Mouse (Mus musculus) forelimb bud, embryonic 11.5 days (tissue): ENCODE results near the gene Abcc1.
A peak's percentile ranks its signal among the peaks of the same experiment; 100 is the strongest.

Experiments
- DNase-seq: peaks from one replicate; pipeline ENCODE4 v3.0.0-alpha.2; 2012; ENCODE audit warnings: low read depth, low spot score

The Abcc1 gene

GRCm38 (mm10) chr16:14501649-14502360 is 140.4 kb downstream of the Abcc1 start:
- no peak for DNase-seq

DNA sequence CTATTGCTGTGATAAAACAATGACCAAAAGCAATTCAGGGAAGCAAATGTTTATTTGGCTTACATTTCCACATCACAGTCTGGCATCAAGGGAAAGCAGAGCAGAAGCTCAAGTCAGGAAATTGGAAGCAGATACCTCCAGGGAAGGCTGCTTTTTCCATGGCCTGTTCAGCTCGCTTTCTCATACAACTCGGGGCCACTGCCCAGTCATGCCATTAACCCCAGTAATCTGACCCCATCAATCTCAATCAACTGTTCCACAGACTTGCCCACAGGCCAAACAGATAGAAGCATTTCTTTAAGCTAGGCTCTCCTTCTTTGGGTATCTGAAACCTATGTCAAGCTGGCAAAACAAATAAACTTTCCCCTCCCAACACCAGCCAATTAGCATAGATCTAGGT is 145.1 kb downstream of the Abcc1 start:
- DNase-seq = peak; percentile 2
